Mouse (Mus musculus): ENCODE data around the gene Tex13c2.

DNA sequence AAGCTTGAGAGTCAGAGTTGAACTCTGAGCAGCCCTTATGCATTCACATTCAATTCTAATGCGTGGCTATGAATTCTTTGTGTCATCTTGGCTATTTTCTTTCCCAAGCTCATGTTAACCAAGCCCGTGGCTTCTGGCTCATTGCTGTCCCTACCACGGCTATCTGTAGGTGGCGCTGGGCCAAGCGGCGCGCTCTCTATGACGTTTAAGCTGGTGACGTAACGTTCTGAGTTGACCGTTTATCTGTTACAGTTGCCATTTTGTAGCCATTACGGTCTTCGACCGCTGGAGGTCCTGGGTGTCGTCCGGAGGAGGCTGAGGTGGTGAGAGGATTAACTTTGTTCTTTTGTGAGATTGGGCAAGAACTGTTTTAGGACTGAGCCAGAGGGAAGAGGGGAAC, at the start of gene Tex13c2:
- no peak for TF ChIP-seq MAFK (IDR thresholded peaks at IDR 0.05; ENCODE audit: insufficient read depth, low read depth, low read length)
- TF ChIP-seq CHD2 (IDR thresholded peaks at IDR 0.05; ENCODE audit: low read depth, low read length): no peak

Measured in ES-E14 (cell line).